Mouse (Mus musculus) intestine, embryonic 14.5 days (tissue): ENCODE measurements around the gene Rasip1. TPM values are rescaled to one million over a fixed set of nuclear protein-coding genes. Genes with fewer than 3 reads are reported as not detected.

Source experiments
- ATAC-seq: fragments of 200-750 bp; cut with Nextera tagmentation; replicated peaks from 2 replicates; pipeline ENCODE4 v1.8.0; 2017; ENCODE audit warnings: low read depth, moderate number of reproducible peaks, moderate TSS enrichment, moderate library complexity; ENCODE audit not compliant: low FRiP score, low TSS enrichment
- DNase-seq: peaks from one replicate; pipeline ENCODE4 v3.0.0-alpha.2; 2018; ENCODE audit warnings: low spot score
- H3K27ac ChIP-seq: fragments of 300-500 bp; sonication (generic); 2 replicates; pipeline ENCODE4 v1.5.1; 2014; ENCODE audit warnings: low read depth, mild to moderate bottlenecking, control low read depth
- H3K27me3 ChIP-seq: fragments of 300-500 bp; sonication (generic); replicated peaks from 2 replicates; pipeline ENCODE4 v1.6.1; 2014; ENCODE audit warnings: low read length, control low read depth; ENCODE audit not compliant: control insufficient read depth, insufficient read depth
- H3K36me3 ChIP-seq: fragments of 300-500 bp; sonication (generic); 2 replicates; pipeline ENCODE4 v1.6.1; 2014; ENCODE audit warnings: low read length, control low read depth; ENCODE audit not compliant: control insufficient read depth, insufficient read depth
- H3K4me1 ChIP-seq: fragments of 300-500 bp; sonication (generic); replicated peaks from 2 replicates; pipeline ENCODE4 v1.6.1; 2014; ENCODE audit warnings: low read length, control low read depth, mixed read lengths; ENCODE audit not compliant: control insufficient read depth, insufficient read depth
- H3K4me2 ChIP-seq: fragments of 300-500 bp; sonication (generic); 2 replicates; pipeline ENCODE4 v1.6.1; 2014; ENCODE audit warnings: low read length
- H3K4me3 ChIP-seq: fragments of 300-500 bp; sonication (generic); 2 replicates; pipeline ENCODE4 v1.5.1; 2014; ENCODE audit warnings: low read depth, low read length, control low read depth, mixed read lengths
- H3K9ac ChIP-seq: fragments of 300-500 bp; sonication (generic); 2 replicates; pipeline ENCODE4 v1.6.1; 2014; ENCODE audit warnings: mild to moderate bottlenecking, low read length
- H3K9me3 ChIP-seq: fragments of 300-500 bp; sonication (generic); 2 replicates; pipeline ENCODE4 v1.6.1; 2016; ENCODE audit warnings: low read length, control low read depth; ENCODE audit not compliant: control insufficient read depth
- WGBS: fragments of 180-500 bp; shearing (Covaris S2); extraction: QIAGEN DNeasy Blood & Tissue Kit; methylation state at CpG from one replicate; pipeline ENCODE4 v1.1.7; 2014; 5-methylcytosine and 5-hydroxymethylcytosine counted together
- polyA plus RNA-seq: library from polyadenylated mRNA; unstranded; fragments of >200 nt; fragmentation: Nextera tagmentation; extraction: Ambion mirVana; gene quantifications from 2 replicates; pipeline ENCODE4 v1.2.1, GENCODE M21; 2014

The Rasip1 gene
- polyA plus RNA-seq, 1 experiment from 2014 or later, result 9.1 TPM

- Histone ChIP-seq H3K27me3 (0 out of 2 replicates have a peak, but pooled peaks cover 7% of the 10 kb centered on the region), H3K9me3 (no peaks in the 10 kb centered on the region), H3K9ac (peak overlapping the region; percentile 67), H3K4me1 (no peaks in the 10 kb centered on the region), H3K36me3 (no peaks in the 10 kb centered on the region), H3K4me2 (peak overlapping the region; percentile 96), H3K27ac (peak overlapping the region; percentile 64; the same call in 1 of the 2 replicates), H3K4me3 (peak overlapping the region; percentile 51)
- 1% methylated on average over 98 of the region's 105 CpGs for WGBS
- ATAC-seq (peak; percentile 71), DNase-seq (peak; percentile 91)
Observed at GRCm38 (mm10) chr7:45628364-45629294, 1.3 kb downstream of the Rasip1 start.

GRCm38 (mm10) chr7:45630064-45630907 is 3.0 kb downstream of the Rasip1 start:
- Histone ChIP-seq H3K36me3 (no peaks in the 10 kb centered on the region), H3K4me1 (no peaks in the 10 kb centered on the region), H3K27me3 (0 out of 2 replicates have a peak, but pooled peaks cover 7% of the 10 kb centered on the region), H3K9me3 (no peaks in the 10 kb centered on the region), H3K9ac (no peak overlapping the region), H3K4me3 (no peak overlapping the region), H3K27ac (no peak overlapping the region), H3K4me2 (no peak overlapping the region)
- ATAC-seq (no peak), DNase-seq (no peak)
- WGBS, result 75% methylated on average over 23 of the region's 23 CpGs

- H3K27me3 ChIP-seq, result 0 out of 2 replicates have a peak, but pooled peaks cover 7% of the 10 kb centered on the region
- no peak overlapping the region for H3K27ac ChIP-seq
- WGBS, result 25% methylated on average over 35 of the region's 35 CpGs
- H3K4me3 ChIP-seq, result peak overlapping the region; percentile 3; the same call in 1 of the 2 replicates
- H3K4me2 ChIP-seq, result peak overlapping the region; percentile 43
- H3K9ac ChIP-seq, result peak overlapping the region; percentile 30; the same call in 1 of the 2 replicates
- H3K4me1 ChIP-seq, result no peaks in the 10 kb centered on the region
- no peaks in the 10 kb centered on the region for H3K9me3 ChIP-seq
- peaks cover 6% of the 10 kb centered on the region; the same call in 1 of the 2 replicates for H3K36me3 ChIP-seq
- ATAC-seq (no peak), DNase-seq (no peak)
Observed at GRCm38 (mm10) chr7:45632499-45632898, 5.2 kb downstream of the Rasip1 start.

GRCm38 (mm10) chr7:45634946-45635681 is 7.8 kb downstream of the Rasip1 start:
- Histone ChIP-seq H3K4me3 (no peak overlapping the region), H3K4me1 (peaks cover 7% of the 10 kb centered on the region), H3K9ac (no peak overlapping the region), H3K27ac (peak overlapping the region; percentile 27; the same call in 1 of the 2 replicates), H3K9me3 (no peaks in the 10 kb centered on the region), H3K36me3 (peaks cover 6% of the 10 kb centered on the region; the same call in 1 of the 2 replicates), H3K27me3 (0 out of 2 replicates have a peak, but pooled peaks cover 2% of the 10 kb centered on the region), H3K4me2 (no peak overlapping the region)
- ATAC-seq (no peak), DNase-seq (no peak)
- 87% methylated on average over 11 of the region's 11 CpGs for WGBS

DNA sequence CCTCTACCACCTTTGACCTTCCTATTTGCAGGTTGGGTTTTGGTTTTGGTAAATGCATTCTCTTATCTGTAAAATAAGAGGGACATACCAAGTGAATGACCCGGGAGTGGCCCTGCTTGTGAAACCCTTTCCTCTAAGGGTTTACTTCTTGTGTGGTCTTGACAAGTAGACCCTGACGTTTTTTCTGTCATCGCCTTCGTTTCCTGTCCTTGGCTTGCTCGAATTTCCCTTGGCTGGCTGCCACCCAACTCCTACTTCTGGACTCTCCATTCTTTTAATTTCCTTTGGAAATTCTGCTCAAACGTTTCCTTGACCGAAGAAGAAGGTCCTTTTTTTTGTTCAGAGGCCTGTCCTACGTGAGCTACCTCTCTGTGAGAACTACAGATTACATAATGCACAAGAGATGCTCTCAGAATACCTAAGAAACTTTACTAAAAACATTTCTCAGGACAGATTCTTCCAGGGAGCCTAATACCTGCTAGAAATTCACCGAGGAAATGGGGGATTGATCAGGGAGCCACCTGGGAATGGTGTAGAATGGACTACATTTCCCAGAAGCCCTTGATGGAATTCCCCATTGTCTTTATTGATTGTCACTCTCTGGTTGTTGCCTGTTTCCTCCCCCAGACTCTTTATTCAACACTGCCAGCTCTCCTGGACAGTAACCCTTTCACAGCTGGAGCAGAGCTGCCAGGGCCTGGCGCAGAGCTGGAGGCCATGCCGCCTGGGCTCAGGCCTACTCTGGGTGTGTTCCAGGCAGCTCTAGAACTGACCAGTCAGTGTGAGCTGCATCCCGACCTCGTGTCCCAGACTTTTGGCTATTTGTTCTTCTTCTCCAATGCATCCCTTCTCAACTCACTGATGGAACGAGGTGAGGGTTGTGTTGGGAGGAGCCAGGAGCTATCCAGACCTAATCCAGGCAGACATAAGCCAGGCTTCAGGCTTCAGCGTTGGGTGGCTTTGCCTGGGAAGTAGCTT is 8.7 kb downstream of the Rasip1 start:
- Histone ChIP-seq H3K9ac (no peak overlapping the region), H3K9me3 (no peaks in the 10 kb centered on the region), H3K27ac (peak overlapping the region; percentile 36; the same call in 1 of the 2 replicates), H3K4me1 (peaks cover 12% of the 10 kb centered on the region), H3K4me3 (no peak overlapping the region), H3K4me2 (no peak overlapping the region), H3K27me3 (0 out of 2 replicates have a peak, but pooled peaks cover 2% of the 10 kb centered on the region), H3K36me3 (peaks cover 6% of the 10 kb centered on the region; the same call in 1 of the 2 replicates)
- no peak for DNase-seq
- no peak for ATAC-seq
- WGBS, result 76% methylated on average over 15 of the region's 15 CpGs

DNA sequence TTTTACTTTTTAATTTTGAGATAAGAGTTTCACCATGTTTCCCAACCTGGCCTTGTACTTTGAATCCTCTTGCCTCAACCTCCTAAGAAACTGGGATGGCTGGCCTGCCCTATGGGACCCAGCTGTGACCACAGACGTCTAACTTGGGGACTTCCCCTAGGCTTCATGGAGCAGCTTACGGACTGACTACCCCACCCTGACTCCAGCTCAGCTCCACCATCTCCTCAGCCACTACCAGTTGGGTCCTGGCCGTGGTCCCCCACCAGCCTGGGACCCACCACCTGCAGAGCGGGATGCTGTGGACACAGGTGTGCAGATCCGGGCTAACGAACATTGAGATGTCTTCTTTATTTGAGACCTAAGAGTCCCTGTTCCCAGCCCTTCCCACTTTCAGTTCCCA is 10.4 kb downstream of the Rasip1 start:
- Histone ChIP-seq H3K27ac (no peak overlapping the region), H3K36me3 (peaks cover 6% of the 10 kb centered on the region; the same call in 1 of the 2 replicates), H3K27me3 (0 out of 2 replicates have a peak, but pooled peaks cover 2% of the 10 kb centered on the region), H3K4me2 (peak overlapping the region; percentile 58), H3K9me3 (no peaks in the 10 kb centered on the region), H3K4me3 (no peak overlapping the region), H3K4me1 (peaks cover 29% of the 10 kb centered on the region), H3K9ac (no peak overlapping the region)
- DNase-seq (no peak), ATAC-seq (no peak)
- WGBS, result 94% methylated on average over 6 of the region's 6 CpGs

DNA sequence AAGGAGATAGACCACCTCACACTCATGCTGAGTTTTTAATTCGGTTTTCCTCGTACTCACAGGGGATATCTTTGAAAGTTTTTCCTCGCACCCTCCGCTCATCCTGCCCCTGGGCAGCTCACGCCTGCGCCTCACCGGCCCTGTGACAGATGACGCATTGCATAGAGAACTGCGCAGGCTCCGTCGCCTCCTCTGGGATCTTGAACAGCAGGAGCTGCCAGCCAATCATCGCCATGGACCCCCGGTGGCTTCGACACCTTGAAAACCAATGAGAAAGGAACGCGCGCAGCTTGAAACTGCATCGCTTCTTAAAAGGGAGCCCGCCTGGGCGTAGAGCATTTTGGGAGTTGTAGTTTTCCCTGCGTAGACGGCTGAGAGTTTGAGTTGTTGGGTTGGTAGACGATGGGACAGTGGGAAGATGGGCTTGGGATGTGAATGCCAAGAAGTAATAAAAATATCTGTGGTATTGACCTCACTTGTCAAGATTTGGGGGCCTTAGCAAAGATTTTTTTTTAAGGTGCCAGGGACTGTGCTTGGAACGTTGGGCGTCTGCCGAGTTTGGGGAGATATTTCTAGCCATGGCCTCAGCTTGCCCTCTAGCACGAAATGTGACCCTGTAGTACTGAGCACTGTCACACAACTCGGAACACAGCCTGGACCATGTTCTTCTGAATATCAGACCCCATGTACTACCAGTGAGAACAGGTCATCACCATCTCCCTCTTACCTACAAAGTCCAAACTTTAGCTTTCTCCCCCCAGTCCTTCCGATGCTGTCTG is 11.5 kb downstream of the Rasip1 start:
- H3K9me3 ChIP-seq, result no peaks in the 10 kb centered on the region
- DNase-seq, result peak; percentile 91
- peak; percentile 85 for ATAC-seq
- H3K27me3 ChIP-seq, result no peaks in the 10 kb centered on the region
- H3K9ac ChIP-seq, result peak overlapping the region; percentile 29; the same call in 1 of the 2 replicates
- H3K4me1 ChIP-seq, result peaks cover 33% of the 10 kb centered on the region
- WGBS, result 19% methylated on average over 29 of the region's 29 CpGs
- no peak overlapping the region for H3K27ac ChIP-seq
- peak overlapping the region; percentile 25 for H3K4me3 ChIP-seq
- peaks cover 6% of the 10 kb centered on the region; the same call in 1 of the 2 replicates for H3K36me3 ChIP-seq
- H3K4me2 ChIP-seq, result peak overlapping the region; percentile 58
